Mouse (Mus musculus) C2C12 (cell line): Measurements from ENCODE around the gene Rbpms2. TPM values are rescaled to one million over a fixed set of nuclear protein-coding genes. Genes with fewer than 3 reads are reported as not detected.

ENCODE experiments used
- H3K27me3 ChIP-seq: one replicate; pipeline ENCODE4 v1.6.1; 2011; ENCODE audit not compliant: control insufficient read depth, insufficient read depth, insufficient read length
- H3K36me3 ChIP-seq: one replicate; pipeline ENCODE4 v1.6.1; 2011; ENCODE audit not compliant: control insufficient read depth, insufficient read depth
- H3K4me3 ChIP-seq: one replicate; pipeline ENCODE4 v1.5.1; 2011; ENCODE audit warnings: mild to moderate bottlenecking, control low read depth; ENCODE audit not compliant: poor library complexity, insufficient read depth, severe bottlenecking
- H3K79me2 ChIP-seq: one replicate; pipeline ENCODE4 v1.6.1; 2011; ENCODE audit not compliant: control insufficient read depth, insufficient read depth
- H3K79me3 ChIP-seq: one replicate; pipeline ENCODE4 v1.6.1; 2011; ENCODE audit warnings: low read depth, control low read depth
- H3ac ChIP-seq: one replicate; pipeline ENCODE3; 2011; ENCODE audit warnings: low read depth; ENCODE audit not compliant: control insufficient read depth, insufficient read length
- CEBPB ChIP-seq: IDR thresholded peaks from one replicate; pipeline ENCODE4 v1.6.1; 2011; ENCODE audit warnings: low read depth, mild to moderate bottlenecking, control low read depth, moderate library complexity
- CTCF ChIP-seq: IDR thresholded peaks from one replicate; pipeline ENCODE4 v1.5.1; 2011; ENCODE audit not compliant: control insufficient read depth, insufficient read depth, insufficient read length
- FOSL1 ChIP-seq: IDR thresholded peaks from one replicate; pipeline ENCODE4 v1.8.0; 2011; ENCODE audit warnings: mild to moderate bottlenecking, low read length; ENCODE audit not compliant: poor library complexity, insufficient read depth, severe bottlenecking
- MAX ChIP-seq: IDR thresholded peaks from one replicate; pipeline ENCODE4 v1.6.1; 2011; ENCODE audit warnings: mild to moderate bottlenecking, control low read depth
- MYOD1 ChIP-seq: IDR thresholded peaks from one replicate; pipeline ENCODE4 v1.6.1; 2011; ENCODE audit warnings: low read depth; ENCODE audit not compliant: control insufficient read depth, insufficient read length
- MYOG ChIP-seq: IDR thresholded peaks from one replicate; pipeline ENCODE4 v1.6.1; 2011; ENCODE audit not compliant: control insufficient read depth, insufficient read length; ENCODE audit errors: extremely low read depth
- USF1 ChIP-seq: IDR thresholded peaks from one replicate; pipeline ENCODE4 v1.6.1; 2011; ENCODE audit warnings: low read depth, mild to moderate bottlenecking, control low read depth, moderate library complexity
- long read RNA-seq, 2 experiments: library from polyadenylated mRNA; unstranded; transcript quantifications; one replicate each; pipeline ENCODE4 v2.0.0; 2019 to 2020
- polyA plus RNA-seq: library from polyadenylated mRNA; unstranded; fragments of >200 nt; fragmentation: generic; extraction: Trizol; gene quantifications from one replicate; pipeline ENCODE4 v1.2.1, GENCODE M21; 2012; ENCODE audit warnings: missing spikeins

Rbpms2 gene
- 41.3 TPM for polyA plus RNA-seq
- long read RNA-seq, experiment 1, partial matches to known transcripts = 1 of 11 reads
- long read RNA-seq, experiment 1, other reads (novel, unspliced or antisense) = 6 of 11 reads
- long read RNA-seq, experiment 2, transcript Rbpms2-201 (8 exons, 1,987 nt) = major isoform, 43 of 61 reads
- long read RNA-seq, experiment 2, partial matches to known transcripts = 2 of 61 reads
- long read RNA-seq, experiment 2, other reads (novel, unspliced or antisense) = 16 of 61 reads

- Histone ChIP-seq H3K36me3 (no peaks in the 10 kb centered on the region), H3K4me3 (peak within 1 kb of the TSS; percentile 53), H3K79me2 (peaks cover 38% of the 10 kb centered on the region), H3K27me3 (no peaks in the 10 kb centered on the region), H3K79me3 (peaks cover 33% of the 10 kb centered on the region), H3ac (peak within 1 kb of the TSS; percentile 85)
- TF ChIP-seq MYOG (no peak), CEBPB (no peak), USF1 (no peak), MYOD1 (no peak), FOSL1 (no peak), CTCF (no peak), MAX (no peak)
Measured at GRCm38 (mm10) chr9:65629025-65629766, at the start of gene Rbpms2. Rbpms2 (plus strand) TSS chr9:65629648.

- H3K36me3 ChIP-seq = peaks cover 5% of the 10 kb centered on the region
- H3ac ChIP-seq = peak within 1 kb of the TSS; percentile 80
- H3K79me2 ChIP-seq = peaks cover 47% of the 10 kb centered on the region
- TF ChIP-seq FOSL1 (no peak), CEBPB (no peak), MYOG (no peak), CTCF (no peak), USF1 (no peak)
- H3K79me3 ChIP-seq = peaks cover 18% of the 10 kb centered on the region
- H3K4me3 ChIP-seq = peak within 1 kb of the TSS; percentile 61
- H3K27me3 ChIP-seq = no peaks in the 10 kb centered on the region
Measured at GRCm38 (mm10) chr9:65579781-65580371, 49.6 kb upstream of the Rbpms2 start, which contains the start of gene Plekho2. Plekho2 (minus strand) TSS chr9:65580040.

- TF ChIP-seq CTCF = peak; percentile 85
- TF ChIP-seq USF1 = no peak
- no peak for TF ChIP-seq MAX
- peak; percentile 15 for TF ChIP-seq CEBPB
- Histone ChIP-seq H3K27me3 (no peaks in the 10 kb centered on the region), H3K79me2 (peaks cover 42% of the 10 kb centered on the region)
Measured at GRCm38 (mm10) chr9:65580401-65581256, 48.8 kb upstream of the Rbpms2 start.

GRCm38 (mm10) chr9:65583045-65583444, 46.4 kb upstream of the Rbpms2 start:
- Histone ChIP-seq H3K79me2 (peaks cover 28% of the 10 kb centered on the region), H3K79me3 (peaks cover 14% of the 10 kb centered on the region), H3K36me3 (no peaks in the 10 kb centered on the region), H3K4me3 (no peak overlapping the region), H3K27me3 (no peaks in the 10 kb centered on the region), H3ac (no peak overlapping the region)
- TF ChIP-seq MYOD1 = no peak
- TF ChIP-seq FOSL1 = no peak
- no peak for TF ChIP-seq CEBPB
- no peak for TF ChIP-seq CTCF
- no peak for TF ChIP-seq USF1

More at GRCm38 (mm10) chr9:65580401-65581256, 48.8 kb upstream of the Rbpms2 start:
- H3K4me3 ChIP-seq = peak overlapping the region; percentile 18
- H3K36me3 ChIP-seq = peaks cover 2% of the 10 kb centered on the region
- peaks cover 18% of the 10 kb centered on the region for H3K79me3 ChIP-seq
- no peak overlapping the region for H3ac ChIP-seq

- Histone ChIP-seq H3K36me3 (peaks cover 20% of the 10 kb centered on the region), H3K79me3 (peaks cover 10% of the 10 kb centered on the region), H3K27me3 (no peaks in the 10 kb centered on the region), H3K4me3 (peak within 1 kb of the TSS; percentile 44), H3ac (peak within 1 kb of the TSS; percentile 82), H3K79me2 (peaks cover 30% of the 10 kb centered on the region)
- TF ChIP-seq USF1 (no peak), CEBPB (no peak), FOSL1 (no peak), MYOG (no peak), MAX (no peak), CTCF (no peak), MYOD1 (no peak)
Measured at GRCm38 (mm10) chr9:65586406-65587269, 42.8 kb upstream of the Rbpms2 start, which contains the start of gene Pif1. Pif1 (plus strand) TSS chr9:65587160.
